Mouse (Mus musculus) heart, adult 2 months (tissue): ENCODE data around the gene Ltbp3.

Experiments used
- CTCF ChIP-seq: fragments of 200-600 bp; IDR thresholded peaks from 2 replicates; pipeline ENCODE4 v1.8.1; 2022; ENCODE audit warnings: antibody characterized with exemption, mild to moderate bottlenecking, moderate library complexity
- EP300 ChIP-seq: fragments of 200-500 bp; IDR thresholded peaks from 2 replicates; pipeline ENCODE4 v1.6.1; 2011; ENCODE audit warnings: low read depth, low read length, control low read depth; ENCODE audit not compliant: insufficient read depth
- POLR2A ChIP-seq: fragments of 200-500 bp; IDR thresholded peaks from 2 replicates; pipeline ENCODE4 v1.6.1; 2011; ENCODE audit warnings: mild to moderate bottlenecking, low read depth, low read length, control low read depth; ENCODE audit not compliant: insufficient read depth

DNA sequence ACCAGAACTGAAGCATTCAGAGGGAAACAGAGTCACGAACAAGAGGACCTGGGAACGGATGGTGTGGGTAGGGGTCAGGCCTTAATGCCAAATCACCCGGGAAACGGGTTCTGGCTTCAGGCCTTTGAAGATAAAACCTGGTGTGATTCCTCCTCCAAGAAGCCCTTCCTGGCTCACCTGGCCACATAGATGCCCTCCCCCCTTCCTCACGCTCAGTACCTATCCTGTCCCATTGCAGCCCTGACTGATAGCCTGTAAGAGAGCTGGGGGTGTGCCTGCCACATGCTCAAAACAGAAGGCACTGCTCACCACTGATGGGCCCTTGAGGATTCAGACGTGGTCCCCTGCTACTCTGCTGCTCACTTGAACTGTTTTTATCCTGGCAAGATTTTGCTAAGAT is 46.9 kb upstream of the Ltbp3 start:
- TF ChIP-seq POLR2A (no peak), CTCF (no peak), EP300 (no peak)
